Mouse (Mus musculus) kidney, postnatal 0 days (tissue): ENCODE data around the gene Slc2a1. TPM values are rescaled to one million over a fixed set of nuclear protein-coding genes. Genes with fewer than 3 reads are reported as not detected.
A peak's percentile ranks its signal among the peaks of the same experiment; 100 is the strongest.

Experiments
- ATAC-seq: fragments of 200-750 bp; cut with Nextera tagmentation; replicated peaks from 2 replicates; pipeline ENCODE4 v1.8.0; 2017; ENCODE audit warnings: low read depth, moderate number of reproducible peaks, moderate TSS enrichment, moderate library complexity; ENCODE audit not compliant: low FRiP score
- DNase-seq: peaks from one replicate; pipeline ENCODE4 v3.0.0-alpha.2; 2016; ENCODE audit warnings: low spot score
- H3K27ac ChIP-seq: fragments of 300-500 bp; sonication (generic); 2 replicates; pipeline ENCODE4 v1.5.1; 2014; ENCODE audit warnings: mild to moderate bottlenecking
- H3K27me3 ChIP-seq: fragments of 300-500 bp; sonication (generic); 2 replicates; pipeline ENCODE4 v1.6.1; 2014; ENCODE audit warnings: low read length, mixed read lengths; ENCODE audit not compliant: insufficient read depth
- H3K36me3 ChIP-seq: fragments of 300-500 bp; sonication (generic); 2 replicates; pipeline ENCODE4 v1.6.1; 2014; ENCODE audit warnings: low read length, mixed read lengths; ENCODE audit not compliant: insufficient read depth
- H3K4me1 ChIP-seq: fragments of 300-500 bp; sonication (generic); replicated peaks from 2 replicates; pipeline ENCODE4 v1.6.1; 2014; ENCODE audit warnings: antibody characterized with exemption, low read length, mixed read lengths; ENCODE audit not compliant: insufficient read depth
- H3K4me2 ChIP-seq: fragments of 300-500 bp; sonication (generic); 2 replicates; pipeline ENCODE4 v1.6.1; 2014; ENCODE audit warnings: mild to moderate bottlenecking, low read length, moderate library complexity, mixed read lengths
- H3K4me3 ChIP-seq: fragments of 300-500 bp; sonication (generic); replicated peaks from 2 replicates; pipeline ENCODE4 v1.5.1; 2014; ENCODE audit warnings: low read depth, low read length
- H3K9ac ChIP-seq: fragments of 300-500 bp; sonication (generic); 2 replicates; pipeline ENCODE4 v1.6.1; 2014; ENCODE audit warnings: low read depth, low read length
- H3K9me3 ChIP-seq: fragments of 300-500 bp; sonication (generic); replicated peaks from 2 replicates; pipeline ENCODE4 v1.6.1; 2016; ENCODE audit warnings: low read length, inconsistent platforms, mixed read lengths
- CTCF ChIP-seq: IDR thresholded peaks from 2 replicates; pipeline ENCODE4 v1.5.1; 2016; ENCODE audit warnings: antibody characterized with exemption, low read depth, mild to moderate bottlenecking, moderate library complexity
- WGBS: fragments of 180-500 bp; shearing (Covaris S2); extraction: QIAGEN DNeasy Blood & Tissue Kit; methylation state at CpG from one replicate; pipeline ENCODE4 v1.1.7; 2014; 5-methylcytosine and 5-hydroxymethylcytosine counted together
- polyA plus RNA-seq: library from polyadenylated mRNA; unstranded; fragments of >200 nt; fragmentation: Nextera tagmentation; extraction: Ambion mirVana; gene quantifications from 2 replicates; pipeline ENCODE4 v1.2.1, GENCODE M21; 2015

The Slc2a1 gene
- polyA plus RNA-seq, 1 experiment from 2014 or later, result 58.0 TPM

DNA sequence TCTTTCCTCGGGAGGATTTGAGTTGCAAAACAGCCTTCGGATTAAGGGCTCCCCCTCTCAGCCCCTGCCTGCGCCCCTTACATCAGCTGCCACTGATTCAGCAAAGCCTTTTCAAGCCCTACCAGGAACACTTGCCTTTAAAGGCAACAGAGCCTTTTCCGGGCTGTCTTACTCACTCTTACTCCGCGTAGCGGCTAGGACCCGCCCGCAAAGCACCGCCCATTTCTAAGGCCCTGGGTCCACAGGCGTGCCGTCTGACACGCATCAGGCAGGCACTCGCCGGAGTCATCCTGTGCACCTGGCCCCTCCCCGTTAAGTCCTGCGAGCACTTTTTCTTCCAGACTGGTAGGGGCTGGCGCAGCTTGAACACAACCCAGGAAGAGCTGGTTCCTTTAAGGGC lies 2.8 kb upstream of the Slc2a1 start:
- peak; percentile 73 for ATAC-seq

DNA sequence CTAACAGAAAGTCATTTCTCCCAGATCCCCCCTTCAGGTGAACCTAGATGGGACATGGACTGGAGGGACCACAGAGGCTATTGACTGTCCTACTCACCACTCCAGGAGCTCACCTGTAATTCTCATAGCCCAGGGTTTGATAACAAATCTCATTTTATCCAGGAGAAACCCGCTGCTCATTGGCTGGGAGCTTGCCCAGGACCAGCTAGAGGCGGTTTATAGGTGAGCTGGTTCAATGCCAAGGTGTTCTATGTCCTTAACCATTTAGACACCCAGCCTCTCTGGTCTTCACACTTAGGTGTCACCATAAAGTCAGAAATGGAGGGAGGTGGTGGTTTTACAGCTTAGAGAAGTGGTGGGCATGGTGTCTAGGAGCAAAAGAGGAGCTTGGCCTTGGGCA lies 644 bp upstream of the Slc2a1 start:
- Histone ChIP-seq H3K9ac (no peak overlapping the region), H3K4me3 (0 out of 2 replicates have a peak overlapping the region, but pooled peaks have one; percentile 87), H3K4me2 (peak overlapping the region; percentile 81), H3K36me3 (peaks cover 2% of the 10 kb centered on the region; the same call in 1 of the 2 replicates), H3K4me1 (peaks cover 16% of the 10 kb centered on the region), H3K9me3 (no peaks in the 10 kb centered on the region), H3K27me3 (no peaks in the 10 kb centered on the region), H3K27ac (peak overlapping the region; percentile 93)
- ATAC-seq (no peak), DNase-seq (no peak)
- WGBS, result 57% methylated on average over 2 of the region's 2 CpGs
- no peak for TF ChIP-seq CTCF

More for the DNA sequence above, 2.8 kb upstream of the Slc2a1 start:
- Histone ChIP-seq H3K4me3 (peak overlapping the region; percentile 21), H3K36me3 (no peaks in the 10 kb centered on the region), H3K9me3 (no peaks in the 10 kb centered on the region), H3K4me1 (peaks cover 16% of the 10 kb centered on the region), H3K4me2 (peak overlapping the region; percentile 66), H3K27ac (peak overlapping the region; percentile 73), H3K27me3 (no peaks in the 10 kb centered on the region), H3K9ac (peak overlapping the region; percentile 27; the same call in 1 of the 2 replicates)
- no peak for TF ChIP-seq CTCF
- DNase-seq, result peak; percentile 83
- WGBS, result 0% methylated on average over 18 of the region's 18 CpGs

DNA sequence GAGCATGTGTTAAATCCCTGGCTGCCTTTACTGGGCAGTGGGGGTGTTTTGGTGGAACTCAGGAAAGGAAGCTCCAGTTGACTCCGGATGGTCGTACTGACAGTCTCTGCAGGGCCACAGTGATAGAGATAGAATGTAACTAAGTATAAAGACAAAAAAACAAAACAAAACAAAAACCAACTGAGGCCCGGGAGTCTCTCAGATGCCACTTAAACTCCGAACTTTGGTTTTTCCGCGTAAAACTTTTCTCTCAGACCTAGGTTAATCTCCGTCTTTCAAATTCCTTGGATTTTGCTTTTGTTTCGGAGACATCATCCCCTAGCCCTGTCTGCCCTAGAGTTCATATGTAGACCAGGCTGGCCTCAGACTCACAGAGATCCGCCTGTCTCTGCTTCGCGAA lies 1.1 kb downstream of the Slc2a1 start:
- 11% methylated on average over 11 of the region's 11 CpGs for WGBS
- no peaks in the 10 kb centered on the region for H3K9me3 ChIP-seq
- peak overlapping the region; percentile 81 for H3K4me2 ChIP-seq
- H3K27ac ChIP-seq, result peak overlapping the region; percentile 93; the same call in 1 of the 2 replicates
- H3K4me1 ChIP-seq, result peaks cover 16% of the 10 kb centered on the region
- peak overlapping the region; percentile 83 for H3K9ac ChIP-seq
- H3K4me3 ChIP-seq, result peak overlapping the region; percentile 87
- H3K36me3 ChIP-seq, result peaks cover 4% of the 10 kb centered on the region; the same call in 1 of the 2 replicates
- peak; percentile 29 for DNase-seq
- TF ChIP-seq CTCF, result no peak
- ATAC-seq, result no peak
- no peaks in the 10 kb centered on the region for H3K27me3 ChIP-seq

DNA sequence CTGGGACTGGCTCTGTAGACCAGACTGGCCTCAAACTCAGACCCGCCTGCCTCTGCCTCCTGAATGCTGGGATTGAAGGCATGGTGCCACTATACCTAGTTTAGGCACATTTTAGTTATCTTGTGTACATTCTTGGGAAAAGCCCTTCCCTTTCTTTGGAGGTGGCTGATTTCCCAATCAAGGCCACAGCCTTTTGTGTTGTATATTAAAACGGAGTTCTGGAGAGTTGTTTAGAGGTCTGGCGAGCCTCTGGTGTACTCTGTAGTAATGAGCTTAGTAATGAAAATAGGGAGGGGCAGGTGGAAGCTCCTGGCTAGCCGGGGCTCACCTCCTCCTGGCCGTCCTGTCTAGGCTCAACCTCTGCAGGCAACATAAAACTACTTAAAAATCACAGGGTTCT lies 2.0 kb downstream of the Slc2a1 start:
- no peaks in the 10 kb centered on the region for H3K27me3 ChIP-seq
- H3K4me1 ChIP-seq, result peaks cover 18% of the 10 kb centered on the region
- peak overlapping the region; percentile 81 for H3K4me2 ChIP-seq
- H3K36me3 ChIP-seq, result peaks cover 4% of the 10 kb centered on the region; the same call in 1 of the 2 replicates
- H3K4me3 ChIP-seq, result peak overlapping the region; percentile 87; the same call in 1 of the 2 replicates
- WGBS, result 53% methylated on average over 5 of the region's 5 CpGs
- no peaks in the 10 kb centered on the region for H3K9me3 ChIP-seq
- no peak overlapping the region for H3K27ac ChIP-seq
- ATAC-seq (no peak), DNase-seq (no peak)
- TF ChIP-seq CTCF, result no peak
- H3K9ac ChIP-seq, result peak overlapping the region; percentile 10; the same call in 1 of the 2 replicates

DNA sequence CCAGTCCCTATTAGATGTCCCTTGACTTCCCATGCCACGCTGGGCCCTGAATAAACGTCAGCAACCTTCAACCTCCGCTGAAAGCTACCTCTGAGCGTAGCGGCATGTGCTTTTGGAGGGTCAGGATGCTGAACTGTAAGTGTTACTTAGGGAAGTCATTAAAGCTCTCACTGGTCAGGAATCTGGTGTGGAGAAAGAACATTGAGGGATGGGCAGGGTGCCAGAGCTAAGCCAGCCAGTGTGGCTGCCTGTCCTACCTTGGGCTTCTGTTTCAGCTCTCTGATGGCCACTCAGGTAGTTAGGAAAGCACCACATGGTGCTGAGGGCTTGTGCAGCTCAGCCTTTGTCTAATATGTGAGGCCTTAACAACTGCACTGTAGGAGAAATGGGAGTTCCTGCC lies 2.9 kb downstream of the Slc2a1 start:
- H3K27ac ChIP-seq, result no peak overlapping the region
- no peak for ATAC-seq
- no peak overlapping the region for H3K4me3 ChIP-seq
- no peaks in the 10 kb centered on the region for H3K9me3 ChIP-seq
- peaks cover 20% of the 10 kb centered on the region; the same call in 1 of the 2 replicates for H3K4me1 ChIP-seq
- 0 out of 2 replicates have a peak overlapping the region, but pooled peaks have one; percentile 81 for H3K4me2 ChIP-seq
- H3K9ac ChIP-seq, result no peak overlapping the region
- TF ChIP-seq CTCF, result no peak
- no peaks in the 10 kb centered on the region for H3K27me3 ChIP-seq
- peaks cover 4% of the 10 kb centered on the region; the same call in 1 of the 2 replicates for H3K36me3 ChIP-seq
- WGBS, result 67% methylated on average over 5 of the region's 5 CpGs
- DNase-seq, result no peak

DNA sequence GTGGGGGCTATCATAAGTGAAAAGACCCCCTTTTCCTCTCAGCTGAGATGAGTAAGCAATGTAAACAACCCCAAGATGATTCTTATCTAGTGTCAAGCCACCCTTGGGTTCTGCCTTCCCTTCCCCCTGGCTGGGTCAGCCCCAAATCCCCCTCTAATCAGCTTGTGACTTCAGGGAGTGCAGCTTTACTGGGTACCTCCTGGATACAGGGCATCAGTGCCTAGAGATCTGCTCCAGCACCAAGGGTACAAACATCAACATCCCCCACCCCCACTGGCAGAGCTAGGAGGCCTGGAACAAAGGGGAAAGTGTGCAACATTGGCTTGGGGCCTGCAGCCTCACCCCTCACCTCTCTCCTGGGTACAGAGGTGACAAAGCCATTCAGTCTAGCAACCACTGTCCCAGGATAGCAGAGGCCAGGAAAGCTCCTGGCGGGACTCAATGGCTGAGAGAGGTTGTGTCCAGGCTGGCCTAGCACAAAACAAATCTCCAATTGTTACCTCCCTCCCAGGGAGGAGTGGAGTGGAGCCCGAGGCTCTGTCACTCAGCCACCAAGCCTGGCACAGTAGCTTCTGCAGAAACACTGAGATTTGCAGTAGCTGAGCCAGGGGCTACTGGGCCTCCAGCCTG lies 3.9 kb downstream of the Slc2a1 start:
- WGBS, result 41% methylated on average over 2 of the region's 2 CpGs
- H3K4me2 ChIP-seq, result no peak overlapping the region
- no peaks in the 10 kb centered on the region for H3K9me3 ChIP-seq
- peaks cover 4% of the 10 kb centered on the region; the same call in 1 of the 2 replicates for H3K36me3 ChIP-seq
- ATAC-seq, result no peak
- H3K4me3 ChIP-seq, result no peak overlapping the region
- H3K27ac ChIP-seq, result no peak overlapping the region
- H3K4me1 ChIP-seq, result peaks cover 22% of the 10 kb centered on the region; the same call in 1 of the 2 replicates
- no peak for TF ChIP-seq CTCF
- no peaks in the 10 kb centered on the region for H3K27me3 ChIP-seq
- H3K9ac ChIP-seq, result 0 out of 2 replicates have a peak overlapping the region, but pooled peaks have one; percentile 18
- DNase-seq, result no peak
